Comparison of ENCODE assay signal across 9 mouse cellular contexts in genomic region chr11:5611918-5612317, GRCm38 (mm10). TPM values are rescaled to one million over a fixed set of nuclear protein-coding genes. Genes with fewer than 3 reads are reported as not detected.
"Had no signal": no experiment of that assay in that cellular context is flagged by ENCODE, and none has a peak within 500 bp of the region (broad histone marks: within the 10 kb centered on the region; RNA-seq: fewer than 3 reads in every experiment).

No protein-coding gene starts in this region.

RNA-seq across cellular contexts. Expression of gene Ankrd36, which starts 42.4 kb away (rescaled TPM):
- total RNA-seq: neutrophil, adult 5-6 weeks had no signal
- polyA plus RNA-seq: neural tube, embryonic 13.5 days; neural tube, embryonic 14.5 days; neural tube, embryonic 15.5 days; small intestine, adult 2 months; stomach, embryonic 14.5 days; stomach, postnatal 0 days; thymus, adult 2 months; urinary bladder, adult 2 months had no signal
